Comparison of ENCODE assay signal across 7 mouse cellular contexts in genomic region chr12:8521375-8522047, GRCm38 (mm10). TPM values are rescaled to one million over a fixed set of nuclear protein-coding genes. Genes with fewer than 3 reads are reported as not detected.
DNase-seq lines count a peak whose midpoint lies in the region; ATAC-seq and TF ChIP-seq lines count a peak whose summit lies in the region.

No protein-coding gene starts in this region.

- H3K9me3 ChIP-seq in intestine, embryonic 15.5 days = no peaks in the 10 kb centered on the region
- H3K9me3 ChIP-seq in liver, embryonic 15.5 days (replicated peaks) = no peaks in the 10 kb centered on the region

- H3K9ac ChIP-seq in intestine, embryonic 15.5 days = no peak overlapping the region
- no peak overlapping the region for H3K9ac ChIP-seq in liver, embryonic 15.5 days

- no peaks in the 10 kb centered on the region for H3K36me3 ChIP-seq in intestine, embryonic 15.5 days
- no peaks in the 10 kb centered on the region for H3K36me3 ChIP-seq in liver, embryonic 15.5 days (replicated peaks)
- no peaks in the 10 kb centered on the region for H3K36me3 ChIP-seq in spleen, adult 2 months (ENCODE audit: control insufficient read depth, insufficient read depth, low read length)

- no peak overlapping the region for H3K27ac ChIP-seq in intestine, embryonic 15.5 days
- H3K27ac ChIP-seq in liver, embryonic 15.5 days (replicated peaks) = no peak overlapping the region; the same call in 1 of the 2 replicates
- no peak overlapping the region for H3K27ac ChIP-seq in spleen, adult 2 months (ENCODE audit: insufficient read depth, low read length)

- 33% methylated on average over 11 of the region's 12 CpGs for WGBS in intestine, embryonic 15.5 days
- WGBS in liver, embryonic 15.5 days (ENCODE audit: insufficient replicate concordance) = 12% methylated on average over 11 of the region's 12 CpGs
- WGBS in spleen, adult 2 months = 9% methylated on average over 12 of the region's 12 CpGs

- peak; percentile 54 for DNase-seq in ovary, postnatal 36 days (ENCODE audit: low spot score)
- no peak for DNase-seq in ovary, postnatal 14 days (ENCODE audit: low spot score)
- peak; percentile 80 for DNase-seq in T-cell, adult 2 months (ENCODE audit: low spot score)
- peak; percentile 77 for DNase-seq in gastrocnemius, adult 18-20 months (ENCODE audit: low spot score)
- peak; percentile 24 to 50 for DNase-seq in spleen, adult 2 months (ENCODE audit: low read depth in 1 of 2, low spot score in 2 of 2)

- 0 out of 2 replicates have a peak, but pooled peaks cover 3% of the 10 kb centered on the region for H3K4me1 ChIP-seq in intestine, embryonic 15.5 days (replicated peaks)
- H3K4me1 ChIP-seq in liver, embryonic 15.5 days (replicated peaks) = peaks cover 15% of the 10 kb centered on the region
- peaks cover 7% of the 10 kb centered on the region; the same call in 1 of the 2 replicates for H3K4me1 ChIP-seq in spleen, adult 2 months (ENCODE audit: control insufficient read depth, insufficient read depth, insufficient read length)

- TF ChIP-seq CTCF in spleen, adult 2 months (IDR thresholded peaks at IDR 0.05; ENCODE audit: extremely low read depth, insufficient read depth, insufficient read length, insufficient replicate concordance) = no peak

- peak; percentile 68 for ATAC-seq in intestine, embryonic 15.5 days
- ATAC-seq in liver, embryonic 15.5 days (ENCODE audit: insufficient read depth) = peak; percentile 77

- H3K4me2 ChIP-seq in intestine, embryonic 15.5 days (replicated peaks) = no peak overlapping the region
- H3K4me2 ChIP-seq in liver, embryonic 15.5 days = peak overlapping the region; percentile 33

- TF ChIP-seq POLR2A in spleen, adult 2 months (IDR thresholded peaks at IDR 0.05; ENCODE audit: low read depth, low read length) = no peak

- no peaks in the 10 kb centered on the region for H3K27me3 ChIP-seq in intestine, embryonic 15.5 days (replicated peaks)
- no peaks in the 10 kb centered on the region for H3K27me3 ChIP-seq in liver, embryonic 15.5 days
- H3K27me3 ChIP-seq in spleen, adult 2 months (ENCODE audit: control insufficient read depth, insufficient read depth, low read length) = no peaks in the 10 kb centered on the region

- H3K4me3 ChIP-seq in intestine, embryonic 15.5 days (replicated peaks) = no peak overlapping the region
- no peak overlapping the region for H3K4me3 ChIP-seq in liver, embryonic 15.5 days (replicated peaks)
- H3K4me3 ChIP-seq in spleen, adult 2 months (ENCODE audit: extremely low read depth, insufficient read depth, insufficient read length) = peak overlapping the region; percentile 10; the same call in 1 of the 2 replicates

RNA-seq across cellular contexts. Expression of gene Rhob, which starts 21.7 kb away (rescaled TPM):
- total RNA-seq in gastrocnemius, adult 18-20 months (2021) = 10 to 100 TPM; 43.6 to 79.2 TPM
- polyA plus RNA-seq in intestine, embryonic 15.5 days (2015; fragmentation: Nextera tagmentation; extraction: Ambion mirVana) = 32.2 and 32.4 TPM in 2 replicates
- 7.5 and 8.2 TPM in 2 replicates for polyA plus RNA-seq in liver, embryonic 15.5 days (2015; fragmentation: Nextera tagmentation; extraction: Ambion mirVana)
- polyA plus RNA-seq in spleen, adult 2 months (2012; rRNA removed) = 84.8 and 101 TPM in 2 replicates
